Mouse (Mus musculus) MEL (cell line): ENCODE results near the gene Cpn2.

Experiments used
- CHD2 ChIP-seq: IDR thresholded peaks from 2 replicates; pipeline ENCODE4 v1.6.1; 2011; ENCODE audit warnings: low read length, improper control_type of control experiment
- CTCF ChIP-seq, 3 experiments: IDR thresholded peaks in 2 of 3; conservative IDR thresholded peaks in 1 of 3; 2 replicates each; pipeline ENCODE4 v1.5.1; 2011 to 2012; ENCODE audit warnings: low read length in 3 of 3, low read depth in 2 of 3, mild to moderate bottlenecking in 2 of 3, improper control_type of control experiment in 1 of 3, inconsistent platforms in 1 of 3, mixed read lengths in 1 of 3, moderate library complexity in 1 of 3; ENCODE audit not compliant: control insufficient read depth in 1 of 3, insufficient read depth in 1 of 3, poor library complexity in 1 of 3, severe bottlenecking in 1 of 3
- E2F4 ChIP-seq: IDR thresholded peaks from 2 replicates; pipeline ENCODE4 v1.6.1; 2011; ENCODE audit warnings: low read depth, low read length, improper control_type of control experiment, borderline replicate concordance
- ELF1 ChIP-seq: IDR thresholded peaks from 2 replicates; pipeline ENCODE4 v1.6.1; 2014; ENCODE audit warnings: low read depth, mild to moderate bottlenecking, inconsistent platforms, low read length, improper control_type of control experiment, moderate library complexity
- GABPA ChIP-seq: IDR thresholded peaks from 2 replicates; pipeline ENCODE4 v1.6.1; 2012; ENCODE audit warnings: low read depth, mild to moderate bottlenecking, inconsistent platforms, low read length, improper control_type of control experiment, moderate library complexity
- JUND ChIP-seq: IDR thresholded peaks from 2 replicates; pipeline ENCODE4 v1.6.1; 2011; ENCODE audit warnings: low read depth, mild to moderate bottlenecking, improper control_type of control experiment, low read length
- NRF1 ChIP-seq: IDR thresholded peaks from 2 replicates; pipeline ENCODE4 v1.6.1; 2014; ENCODE audit warnings: low read depth, mild to moderate bottlenecking, inconsistent platforms, low read length, improper control_type of control experiment, moderate library complexity; ENCODE audit not compliant: poor library complexity, insufficient read depth, severe bottlenecking
- POLR2A ChIP-seq, 2 experiments: IDR thresholded peaks; 2 replicates each; pipeline ENCODE4 v1.6.1; 2011 to 2012; ENCODE audit warnings: low read length in 2 of 2, mild to moderate bottlenecking in 2 of 2, control low read depth in 1 of 2, improper control_type of control experiment in 1 of 2, low read depth in 1 of 2, moderate library complexity in 1 of 2; ENCODE audit not compliant: control insufficient read depth in 1 of 2, insufficient read depth in 1 of 2, poor library complexity in 1 of 2
- RAD21 ChIP-seq: IDR thresholded peaks from 2 replicates; pipeline ENCODE4 v1.6.1; 2011; ENCODE audit warnings: mild to moderate bottlenecking, low read depth, low read length, improper control_type of control experiment
- ZC3H11A ChIP-seq: IDR thresholded peaks from 2 replicates; pipeline ENCODE4 v1.6.1; 2012; ENCODE audit warnings: low read depth, mild to moderate bottlenecking, inconsistent platforms, low read length, improper control_type of control experiment
- ZNF384 ChIP-seq: IDR thresholded peaks from 2 replicates; pipeline ENCODE4 v1.6.1; 2012; ENCODE audit warnings: low read depth, mild to moderate bottlenecking, inconsistent platforms, low read length, improper control_type of control experiment

DNA sequence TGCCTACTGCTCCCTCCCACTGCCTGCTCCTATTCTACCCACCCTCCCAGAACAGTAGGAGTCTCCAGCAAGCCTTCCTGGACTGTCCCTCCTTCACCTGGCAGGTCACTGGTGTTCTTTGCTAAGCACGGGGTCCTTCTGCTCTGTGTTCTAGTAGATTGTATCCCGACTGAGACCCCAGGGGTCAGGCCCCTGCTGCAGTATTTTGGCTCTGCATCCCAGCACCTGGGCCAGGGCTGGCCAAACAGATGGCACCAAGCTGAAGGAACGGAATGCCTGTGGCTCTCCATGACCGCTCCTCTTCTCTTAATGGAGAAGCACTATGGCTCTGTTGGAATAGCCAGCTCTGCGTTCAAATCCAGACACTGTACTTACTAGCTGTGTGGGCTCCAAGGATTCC is 738 bp downstream of the Cpn2 start:
- TF ChIP-seq POLR2A (IDR thresholded peaks at IDR 0.05; ENCODE audit: control insufficient read depth in 1 of 2, insufficient read depth in 1 of 2, low read depth in 1 of 2, low read length in 2 of 2, poor library complexity in 1 of 2) (no peak), NRF1 (no peak), ZNF384 (no peak), GABPA (no peak), JUND (no peak), CTCF (IDR thresholded peaks at IDR 0.05 in 2 of 3, conservative IDR thresholded peaks at IDR 0.05 in 1 of 3; ENCODE audit: control insufficient read depth in 1 of 3, insufficient read depth in 1 of 3, low read depth in 2 of 3, low read length in 3 of 3, poor library complexity in 1 of 3, severe bottlenecking in 1 of 3) (no peak), E2F4 (no peak), CHD2 (no peak), ZC3H11A (no peak), RAD21 (no peak), ELF1 (no peak)
